Mouse (Mus musculus): ENCODE measurements around the gene Naa10. TPM values are rescaled to one million over a fixed set of nuclear protein-coding genes. Genes with fewer than 3 reads are reported as not detected.
A peak's percentile ranks its signal among the peaks of the same experiment; 100 is the strongest.

Gene Naa10
- polyA plus RNA-seq, 1 experiment, result 77.0 TPM

GRCm38 (mm10) chrX:73910451-73910850, 11.3 kb downstream of the Naa10 start:
- Histone ChIP-seq H3K27ac (ENCODE audit: control insufficient read depth, insufficient read depth, low read depth, low read length, poor library complexity) (peak overlapping the region; percentile 97), H3K4me1 (ENCODE audit: control insufficient read depth, insufficient read depth, low read length) (no peaks in the 10 kb centered on the region; the same call in 1 of the 2 replicates), H3K4me3 (replicated peaks; ENCODE audit: control insufficient read depth, low read depth, low read length) (peak overlapping the region; percentile 80)
- TF ChIP-seq CTCF (IDR thresholded peaks at IDR 0.05; ENCODE audit: control insufficient read depth, insufficient read depth, low read length), result no peak
- no peak for TF ChIP-seq POLR2A (IDR thresholded peaks at IDR 0.05; ENCODE audit: borderline replicate concordance, control insufficient read depth, low read depth, low read length)

- H3K4me3 ChIP-seq (replicated peaks; ENCODE audit: control insufficient read depth, low read depth, low read length), result peak overlapping the region; percentile 65
- no peaks in the 10 kb centered on the region; the same call in 1 of the 2 replicates for H3K4me1 ChIP-seq (ENCODE audit: control insufficient read depth, insufficient read depth, low read length)
- H3K27ac ChIP-seq (ENCODE audit: control insufficient read depth, insufficient read depth, low read depth, low read length, poor library complexity), result peak overlapping the region; percentile 39; the same call in 1 of the 2 replicates
- no peak for TF ChIP-seq POLR2A (IDR thresholded peaks at IDR 0.05; ENCODE audit: borderline replicate concordance, control insufficient read depth, low read depth, low read length)
- 0 out of 2 replicates have a peak, but pooled peaks have one; percentile 11 for TF ChIP-seq CTCF (IDR thresholded peaks at IDR 0.05; ENCODE audit: control insufficient read depth, insufficient read depth, low read length)
- WGBS, result 35% methylated on average over 1 of the region's 1 CpGs
Measured at GRCm38 (mm10) chrX:73910049-73910448, 11.7 kb downstream of the Naa10 start.

- TF ChIP-seq POLR2A (IDR thresholded peaks at IDR 0.05; ENCODE audit: borderline replicate concordance, control insufficient read depth, low read depth, low read length), result no peak
- peak; percentile 19; the same call in 1 of the 2 replicates for TF ChIP-seq CTCF (IDR thresholded peaks at IDR 0.05; ENCODE audit: control insufficient read depth, insufficient read depth, low read length)
- Histone ChIP-seq H3K4me3 (replicated peaks; ENCODE audit: control insufficient read depth, low read depth, low read length) (no peak overlapping the region), H3K4me1 (ENCODE audit: control insufficient read depth, insufficient read depth, low read length) (no peaks in the 10 kb centered on the region), H3K27ac (ENCODE audit: control insufficient read depth, insufficient read depth, low read depth, low read length, poor library complexity) (no peak overlapping the region)
- 71% methylated on average over 3 of the region's 3 CpGs for WGBS
Measured at GRCm38 (mm10) chrX:73897959-73898358, 23.8 kb downstream of the Naa10 start.

- WGBS, result 22% methylated on average over 2 of the region's 2 CpGs
- H3K27ac ChIP-seq (ENCODE audit: control insufficient read depth, insufficient read depth, low read depth, low read length, poor library complexity), result no peak within 1 kb of the TSS
- no peak within 1 kb of the TSS for H3K4me3 ChIP-seq (replicated peaks; ENCODE audit: control insufficient read depth, low read depth, low read length)
- H3K4me1 ChIP-seq (ENCODE audit: control insufficient read depth, insufficient read depth, low read length), result no peaks in the 10 kb centered on the region
- TF ChIP-seq CTCF (IDR thresholded peaks at IDR 0.05; ENCODE audit: control insufficient read depth, insufficient read depth, low read length) (peak; percentile 36; the same call in 1 of the 2 replicates), POLR2A (IDR thresholded peaks at IDR 0.05; ENCODE audit: borderline replicate concordance, control insufficient read depth, low read depth, low read length) (no peak)
Measured at GRCm38 (mm10) chrX:73895719-73896118, 26.0 kb downstream of the Naa10 start, which contains the start of gene L1cam. L1cam (minus strand) TSS chrX:73896105.

GRCm38 (mm10) chrX:73892833-73893232, 28.9 kb downstream of the Naa10 start:
- Histone ChIP-seq H3K4me1 (ENCODE audit: control insufficient read depth, insufficient read depth, low read length) (no peaks in the 10 kb centered on the region), H3K4me3 (replicated peaks; ENCODE audit: control insufficient read depth, low read depth, low read length) (no peak overlapping the region), H3K27ac (ENCODE audit: control insufficient read depth, insufficient read depth, low read depth, low read length, poor library complexity) (no peak overlapping the region)
- TF ChIP-seq CTCF (IDR thresholded peaks at IDR 0.05; ENCODE audit: control insufficient read depth, insufficient read depth, low read length) (no peak), POLR2A (IDR thresholded peaks at IDR 0.05; ENCODE audit: borderline replicate concordance, control insufficient read depth, low read depth, low read length) (no peak)
- WGBS, result 84% methylated on average over 14 of the region's 14 CpGs

- Histone ChIP-seq H3K27ac (ENCODE audit: control insufficient read depth, insufficient read depth, low read depth, low read length, poor library complexity) (no peak within 1 kb of the TSS), H3K4me1 (ENCODE audit: control insufficient read depth, insufficient read depth, low read length) (no peaks in the 10 kb centered on the region), H3K4me3 (replicated peaks; ENCODE audit: control insufficient read depth, low read depth, low read length) (no peak within 1 kb of the TSS)
- WGBS, result 59% methylated on average over 6 of the region's 6 CpGs
- TF ChIP-seq POLR2A (IDR thresholded peaks at IDR 0.05; ENCODE audit: borderline replicate concordance, control insufficient read depth, low read depth, low read length) (no peak), CTCF (IDR thresholded peaks at IDR 0.05; ENCODE audit: control insufficient read depth, insufficient read depth, low read length) (no peak)
Measured at GRCm38 (mm10) chrX:73891551-73892152, 30.1 kb downstream of the Naa10 start, which contains the start of gene Avpr2. Avpr2 (plus strand) TSS chrX:73892102.

- Histone ChIP-seq H3K27ac (ENCODE audit: control insufficient read depth, insufficient read depth, low read depth, low read length, poor library complexity) (no peak overlapping the region), H3K4me3 (replicated peaks; ENCODE audit: control insufficient read depth, low read depth, low read length) (no peak overlapping the region), H3K4me1 (ENCODE audit: control insufficient read depth, insufficient read depth, low read length) (no peaks in the 10 kb centered on the region; the same call in 1 of the 2 replicates)
- TF ChIP-seq CTCF (IDR thresholded peaks at IDR 0.05; ENCODE audit: control insufficient read depth, insufficient read depth, low read length), result no peak
- no peak for TF ChIP-seq POLR2A (IDR thresholded peaks at IDR 0.05; ENCODE audit: borderline replicate concordance, control insufficient read depth, low read depth, low read length)
- WGBS, result 52% methylated on average over 6 of the region's 6 CpGs
Measured at GRCm38 (mm10) chrX:73881463-73881862, 40.3 kb downstream of the Naa10 start.

GRCm38 (mm10) chrX:73881036-73881427, 40.7 kb downstream of the Naa10 start:
- Histone ChIP-seq H3K4me3 (replicated peaks; ENCODE audit: control insufficient read depth, low read depth, low read length) (no peak overlapping the region), H3K4me1 (ENCODE audit: control insufficient read depth, insufficient read depth, low read length) (no peaks in the 10 kb centered on the region; the same call in 1 of the 2 replicates), H3K27ac (ENCODE audit: control insufficient read depth, insufficient read depth, low read depth, low read length, poor library complexity) (no peak overlapping the region)
- no peak for TF ChIP-seq POLR2A (IDR thresholded peaks at IDR 0.05; ENCODE audit: borderline replicate concordance, control insufficient read depth, low read depth, low read length)
- TF ChIP-seq CTCF (IDR thresholded peaks at IDR 0.05; ENCODE audit: control insufficient read depth, insufficient read depth, low read length), result no peak
- 25% methylated on average over 16 of the region's 16 CpGs for WGBS

Data from bone marrow, adult 2 months (tissue).